31 mouse cellular contexts compared by ENCODE assay signal in the genomic region with DNA sequence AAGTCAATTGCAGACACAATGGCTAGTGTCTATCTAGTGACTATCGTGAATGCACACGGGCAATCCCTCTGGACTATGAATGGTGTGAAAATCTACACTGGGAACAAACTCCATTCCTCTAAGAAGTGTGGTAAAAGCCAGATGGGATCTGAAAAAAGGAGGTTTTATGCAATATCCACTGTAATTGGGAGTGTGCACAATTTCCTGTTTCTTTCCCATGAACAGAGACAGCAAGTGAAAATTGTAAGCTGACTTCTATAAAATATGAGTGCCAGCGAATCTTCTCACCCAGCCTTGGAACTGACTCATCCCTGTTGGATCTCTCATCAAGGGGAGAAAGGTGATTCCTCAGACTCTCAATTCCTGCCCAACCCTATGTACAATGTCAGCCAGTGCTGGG.
"Had no signal": no experiment of that assay in that cellular context is flagged by ENCODE, and none has a peak within 500 bp of the region (broad histone marks: within the 10 kb centered on the region; RNA-seq: fewer than 3 reads in every experiment).

No protein-coding gene starts in this region.

- H3K9ac ChIP-seq: limb, embryonic 12.5 days; limb, embryonic 13.5 days; limb, embryonic 15.5 days; liver, embryonic 12.5 days; liver, embryonic 13.5 days; liver, embryonic 14.5 days; liver, embryonic 15.5 days; liver, postnatal 0 days; lung, embryonic 14.5 days; lung, embryonic 15.5 days; midbrain, embryonic 12.5 days; midbrain, embryonic 13.5 days; midbrain, embryonic 15.5 days had no signal

- H3K9me3 ChIP-seq: limb, embryonic 10.5 days; limb, embryonic 12.5 days; limb, embryonic 13.5 days; limb, embryonic 15.5 days; liver, embryonic 12.5 days; liver, embryonic 13.5 days; liver, embryonic 15.5 days; lung, embryonic 15.5 days; midbrain, embryonic 10.5 days; midbrain, embryonic 12.5 days; midbrain, embryonic 13.5 days; midbrain, embryonic 15.5 days had no signal

- H3K27me3 ChIP-seq: limb, embryonic 12.5 days; limb, embryonic 13.5 days; limb, embryonic 15.5 days; liver, embryonic 12.5 days; liver, embryonic 13.5 days; liver, embryonic 15.5 days; lung, embryonic 15.5 days; megakaryocyte, embryonic 14.5 days; midbrain, embryonic 15.5 days had no signal

- H3K4me2 ChIP-seq: limb, embryonic 12.5 days; limb, embryonic 13.5 days; limb, embryonic 15.5 days; liver, embryonic 11.5 days; liver, embryonic 12.5 days; liver, embryonic 13.5 days; liver, embryonic 15.5 days; lung, embryonic 14.5 days; lung, embryonic 15.5 days; midbrain, embryonic 11.5 days; midbrain, embryonic 12.5 days; midbrain, embryonic 13.5 days; midbrain, embryonic 15.5 days had no signal

- H3K36me3 ChIP-seq: limb, embryonic 10.5 days; limb, embryonic 12.5 days; limb, embryonic 13.5 days; limb, embryonic 15.5 days; liver, embryonic 12.5 days; liver, embryonic 13.5 days; liver, embryonic 15.5 days; lung, embryonic 15.5 days; midbrain, embryonic 10.5 days; midbrain, embryonic 12.5 days; midbrain, embryonic 13.5 days; midbrain, embryonic 15.5 days had no signal

- H3K27ac ChIP-seq: limb, embryonic 10.5 days; limb, embryonic 12.5 days; limb, embryonic 13.5 days; limb, embryonic 15.5 days; liver, embryonic 12.5 days; liver, embryonic 13.5 days; liver, embryonic 14.5 days; liver, embryonic 15.5 days; lung, embryonic 15.5 days; macrophage; midbrain, embryonic 10.5 days; midbrain, embryonic 12.5 days; midbrain, embryonic 13.5 days; midbrain, embryonic 15.5 days had no signal

- H3K4me3 ChIP-seq: limb, embryonic 10.5 days; limb, embryonic 12.5 days; limb, embryonic 13.5 days; limb, embryonic 15.5 days; liver, embryonic 12.5 days; liver, embryonic 13.5 days; liver, embryonic 15.5 days; lung, embryonic 15.5 days; megakaryocyte, embryonic 14.5 days; midbrain, embryonic 10.5 days; midbrain, embryonic 12.5 days; midbrain, embryonic 13.5 days; midbrain, embryonic 15.5 days; myocyte had no signal

- ATAC-seq: liver, embryonic 12.5 days; liver, postnatal 0 days; lung, postnatal 0 days; midbrain, embryonic 13.5 days; midbrain, embryonic 15.5 days; midbrain, embryonic 16.5 days had no signal

- H3K4me1 ChIP-seq: limb, embryonic 12.5 days; liver, embryonic 12.5 days; liver, embryonic 13.5 days; liver, embryonic 15.5 days; lung, embryonic 15.5 days; megakaryocyte, embryonic 14.5 days had no signal

- DNase-seq: left cerebral cortex, postnatal 4 days; liver; liver, embryonic 13.5 days; liver, postnatal 0 days; lung, adult 18-20 months; lung, adult 2 months; lung, embryonic 14.5 days; lung, postnatal 10 days; lung, postnatal 14 days; lung, postnatal 36 days; lung, postnatal 4 days; midbrain, embryonic 14.5 days had no signal
